Mouse (Mus musculus): Measurements from ENCODE around the gene Gm17359. TPM values are rescaled to one million over a fixed set of nuclear protein-coding genes. Genes with fewer than 3 reads are reported as not detected.

The Gm17359 gene
- polyA plus RNA-seq, 1 experiment from 2014 or later = not detected

- Histone ChIP-seq H3K4me2 (replicated peaks) (no peak overlapping the region), H3K27ac (replicated peaks) (0 out of 2 replicates have a peak overlapping the region, but pooled peaks have one; percentile 15), H3K4me3 (no peak overlapping the region), H3K36me3 (no peaks in the 10 kb centered on the region), H3K9me3 (no peaks in the 10 kb centered on the region), H3K27me3 (no peaks in the 10 kb centered on the region), H3K9ac (replicated peaks) (no peak overlapping the region), H3K4me1 (0 out of 2 replicates have a peak, but pooled peaks cover 4% of the 10 kb centered on the region)
- 0 out of 2 replicates have a peak, but pooled peaks have one; percentile 23 for ATAC-seq (replicated peaks)
- 62% methylated on average over 15 of the region's 15 CpGs for WGBS
Measured at GRCm38 (mm10) chr3:79360317-79361101, 24.0 kb downstream of the Gm17359 start.

DNA sequence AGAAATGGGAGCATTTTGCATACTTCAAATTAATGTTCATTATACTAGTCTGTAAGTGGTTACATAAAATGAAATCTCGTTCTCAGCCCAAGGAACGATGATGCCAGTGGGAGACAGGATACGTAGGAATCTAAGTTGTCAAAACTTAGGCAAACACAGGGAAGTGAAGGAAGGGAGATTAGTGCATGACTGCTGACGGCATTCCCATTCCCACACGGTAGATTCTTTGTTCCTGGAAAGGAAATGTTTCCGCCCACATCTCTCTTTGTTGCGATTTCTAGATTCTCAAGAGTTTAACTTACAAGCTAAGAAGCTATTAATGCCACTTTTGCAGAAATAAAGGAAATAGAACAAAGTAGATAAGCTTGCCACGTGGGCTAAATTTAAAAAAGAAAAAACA lies 29.6 kb downstream of the Gm17359 start:
- H3K36me3 ChIP-seq = no peaks in the 10 kb centered on the region
- H3K4me2 ChIP-seq (replicated peaks) = no peak overlapping the region
- H3K4me3 ChIP-seq = no peak overlapping the region
- ATAC-seq (replicated peaks) = no peak
- H3K9ac ChIP-seq (replicated peaks) = no peak overlapping the region
- H3K27ac ChIP-seq (replicated peaks) = no peak overlapping the region
- 0 out of 2 replicates have a peak, but pooled peaks cover 5% of the 10 kb centered on the region for H3K4me1 ChIP-seq
- H3K9me3 ChIP-seq = no peaks in the 10 kb centered on the region
- 47% methylated on average over 8 of the region's 8 CpGs for WGBS
- no peaks in the 10 kb centered on the region for H3K27me3 ChIP-seq

- 0 out of 2 replicates have a peak, but pooled peaks cover 6% of the 10 kb centered on the region for H3K4me1 ChIP-seq
- no peaks in the 10 kb centered on the region for H3K27me3 ChIP-seq
- H3K27ac ChIP-seq (replicated peaks) = no peak overlapping the region
- H3K36me3 ChIP-seq = no peaks in the 10 kb centered on the region
- H3K4me3 ChIP-seq = no peak overlapping the region
- no peak overlapping the region for H3K9ac ChIP-seq (replicated peaks)
- WGBS = 69% methylated on average over 6 of the region's 6 CpGs
- H3K9me3 ChIP-seq = no peaks in the 10 kb centered on the region
- H3K4me2 ChIP-seq (replicated peaks) = no peak overlapping the region
- ATAC-seq (replicated peaks) = no peak
Measured at GRCm38 (mm10) chr3:79368306-79368705, 31.8 kb downstream of the Gm17359 start.

DNA sequence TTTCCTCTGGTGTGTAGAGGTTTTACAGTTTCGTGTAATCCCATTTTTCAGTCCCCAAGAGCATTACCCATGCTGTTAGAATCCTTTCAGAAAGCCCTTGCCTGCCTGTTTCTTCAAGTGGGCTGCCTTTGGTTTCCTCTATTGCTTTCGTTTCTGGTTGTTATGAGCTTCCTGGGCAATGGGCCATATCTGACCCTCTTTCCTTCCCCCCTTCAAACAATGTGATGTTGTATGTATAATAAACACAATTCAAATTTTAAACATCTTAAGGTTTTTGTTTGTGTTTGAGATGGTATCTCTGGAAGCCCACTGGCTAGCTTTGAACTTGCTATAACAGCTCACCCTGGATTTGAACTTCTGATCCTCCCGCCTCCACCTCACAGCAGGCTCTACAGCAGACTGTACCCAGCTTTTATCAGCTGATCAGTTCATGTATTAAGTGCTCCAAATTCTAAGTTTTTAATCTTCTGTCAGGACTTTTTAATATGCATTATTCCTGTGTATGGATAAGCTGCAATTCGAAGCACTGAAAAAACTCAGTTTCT lies 34.0 kb downstream of the Gm17359 start:
- Histone ChIP-seq H3K4me1 (0 out of 2 replicates have a peak, but pooled peaks cover 6% of the 10 kb centered on the region), H3K36me3 (no peaks in the 10 kb centered on the region), H3K9me3 (no peaks in the 10 kb centered on the region), H3K9ac (replicated peaks) (no peak overlapping the region), H3K4me2 (replicated peaks) (no peak overlapping the region), H3K27ac (replicated peaks) (no peak overlapping the region), H3K4me3 (no peak overlapping the region), H3K27me3 (no peaks in the 10 kb centered on the region)
- whole genome bisulfite sequencing = 53% methylated on average over 4 of the region's 4 CpGs
- ATAC-seq (replicated peaks) = no peak

DNA sequence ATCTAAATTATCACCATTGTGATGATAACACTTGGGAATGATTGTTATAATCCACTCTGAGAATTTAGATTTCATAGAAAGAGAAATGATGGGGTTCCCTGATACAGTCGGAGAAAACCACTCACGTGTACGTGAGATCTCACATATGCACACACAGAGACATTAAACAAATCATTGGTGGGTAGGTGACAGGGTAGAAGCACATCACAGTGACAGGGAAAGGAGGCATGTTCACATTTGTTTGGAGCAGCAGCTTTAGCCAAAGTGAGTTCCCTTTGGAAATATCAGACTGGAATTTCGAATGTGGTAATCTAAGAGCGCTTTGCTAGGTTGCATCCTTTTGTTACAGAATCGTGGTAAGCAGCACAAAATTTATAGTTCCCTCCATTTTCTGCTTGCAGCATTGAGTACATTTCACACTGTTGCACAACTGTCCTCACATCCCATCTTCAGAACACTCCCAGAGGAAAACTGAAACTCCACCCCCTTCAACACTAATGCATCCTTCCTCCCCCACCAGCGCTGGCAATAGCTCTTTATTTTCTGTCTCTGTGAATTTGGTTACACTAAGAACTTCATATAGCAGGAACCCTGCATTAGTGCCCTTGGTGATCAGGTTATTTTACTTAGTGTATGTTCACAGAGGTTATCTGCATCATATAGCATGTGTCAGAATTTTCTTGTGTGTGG lies 35.2 kb downstream of the Gm17359 start:
- no peak overlapping the region for H3K27ac ChIP-seq (replicated peaks)
- H3K4me3 ChIP-seq = no peak overlapping the region
- H3K9me3 ChIP-seq = no peaks in the 10 kb centered on the region
- WGBS = 80% methylated on average over 7 of the region's 7 CpGs
- no peak overlapping the region for H3K4me2 ChIP-seq (replicated peaks)
- no peak overlapping the region for H3K9ac ChIP-seq (replicated peaks)
- 0 out of 2 replicates have a peak, but pooled peaks cover 6% of the 10 kb centered on the region for H3K4me1 ChIP-seq
- no peaks in the 10 kb centered on the region for H3K27me3 ChIP-seq
- no peak for ATAC-seq (replicated peaks)
- no peaks in the 10 kb centered on the region for H3K36me3 ChIP-seq

- Histone ChIP-seq H3K4me1 (0 out of 2 replicates have a peak, but pooled peaks cover 6% of the 10 kb centered on the region), H3K36me3 (no peaks in the 10 kb centered on the region), H3K9me3 (no peaks in the 10 kb centered on the region), H3K4me2 (replicated peaks) (no peak overlapping the region), H3K4me3 (no peak overlapping the region), H3K9ac (replicated peaks) (no peak overlapping the region), H3K27ac (replicated peaks) (no peak overlapping the region), H3K27me3 (no peaks in the 10 kb centered on the region)
- no peak for ATAC-seq (replicated peaks)
- WGBS = 51% methylated on average over 3 of the region's 3 CpGs
Measured at GRCm38 (mm10) chr3:79373930-79374329, 37.5 kb downstream of the Gm17359 start.

GRCm38 (mm10) chr3:79378086-79378485 lies 41.6 kb downstream of the Gm17359 start:
- Histone ChIP-seq H3K4me2 (replicated peaks) (no peak overlapping the region), H3K36me3 (no peaks in the 10 kb centered on the region), H3K9ac (replicated peaks) (no peak overlapping the region), H3K27me3 (no peaks in the 10 kb centered on the region), H3K27ac (replicated peaks) (no peak overlapping the region), H3K9me3 (no peaks in the 10 kb centered on the region), H3K4me1 (no peaks in the 10 kb centered on the region), H3K4me3 (no peak overlapping the region)
- WGBS = 21% methylated on average over 3 of the region's 3 CpGs
- no peak for ATAC-seq (replicated peaks)

- H3K27me3 ChIP-seq = no peaks in the 10 kb centered on the region
- 80% methylated on average over 14 of the region's 14 CpGs for WGBS
- H3K9ac ChIP-seq (replicated peaks) = no peak overlapping the region
- no peaks in the 10 kb centered on the region for H3K36me3 ChIP-seq
- H3K4me3 ChIP-seq = no peak overlapping the region
- H3K9me3 ChIP-seq = no peaks in the 10 kb centered on the region
- no peaks in the 10 kb centered on the region for H3K4me1 ChIP-seq
- no peak overlapping the region for H3K27ac ChIP-seq (replicated peaks)
- no peak for ATAC-seq (replicated peaks)
- H3K4me2 ChIP-seq (replicated peaks) = no peak overlapping the region
Measured at GRCm38 (mm10) chr3:79379255-79379836, 42.9 kb downstream of the Gm17359 start.

GRCm38 (mm10) chr3:79379873-79380595 lies 43.6 kb downstream of the Gm17359 start:
- Histone ChIP-seq H3K4me1 (no peaks in the 10 kb centered on the region), H3K27me3 (no peaks in the 10 kb centered on the region), H3K9ac (replicated peaks) (no peak overlapping the region), H3K36me3 (no peaks in the 10 kb centered on the region), H3K27ac (replicated peaks) (no peak overlapping the region), H3K4me3 (no peak overlapping the region), H3K9me3 (no peaks in the 10 kb centered on the region), H3K4me2 (replicated peaks) (no peak overlapping the region)
- 77% methylated on average over 6 of the region's 6 CpGs for WGBS
- ATAC-seq (replicated peaks) = no peak

- Histone ChIP-seq H3K9ac (replicated peaks) (no peak overlapping the region), H3K4me3 (no peak overlapping the region), H3K27ac (replicated peaks) (no peak overlapping the region), H3K4me1 (no peaks in the 10 kb centered on the region; the same call in 1 of the 2 replicates), H3K4me2 (replicated peaks) (no peak overlapping the region), H3K36me3 (no peaks in the 10 kb centered on the region), H3K9me3 (no peaks in the 10 kb centered on the region), H3K27me3 (no peaks in the 10 kb centered on the region)
- ATAC-seq (replicated peaks) = no peak
- 82% methylated on average over 4 of the region's 4 CpGs for WGBS
Measured at GRCm38 (mm10) chr3:79381398-79381797, 44.9 kb downstream of the Gm17359 start.

DNA sequence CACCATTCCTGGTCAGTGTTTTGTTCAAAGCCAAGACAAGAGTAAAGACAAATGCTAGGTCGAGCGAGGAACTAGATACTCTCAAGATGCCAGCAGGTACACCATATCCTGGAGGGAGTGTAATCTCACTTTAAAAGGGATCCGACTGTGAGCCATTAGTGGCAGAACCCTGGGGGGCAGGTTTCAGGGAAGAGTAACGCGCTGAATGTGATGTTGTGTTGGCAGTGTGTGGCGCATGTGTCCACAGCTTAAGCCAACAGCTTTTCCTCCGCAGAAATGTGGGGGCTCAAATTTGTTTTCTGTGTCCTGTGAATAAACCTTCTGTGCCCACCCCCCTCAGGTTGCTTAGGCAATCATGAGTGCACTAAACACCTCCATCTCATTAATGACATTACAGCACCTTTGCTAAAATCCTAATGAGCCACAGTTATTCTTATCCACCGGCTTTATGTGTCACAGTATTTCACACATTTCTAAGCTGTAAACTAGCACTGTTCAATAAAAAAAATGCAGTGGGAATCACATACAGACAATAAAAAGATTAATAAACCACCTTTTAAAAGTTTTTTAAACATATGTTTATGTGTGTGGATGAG lies 49.1 kb downstream of the Gm17359 start:
- Histone ChIP-seq H3K9me3 (no peaks in the 10 kb centered on the region), H3K4me3 (no peak overlapping the region), H3K4me2 (replicated peaks) (no peak overlapping the region), H3K4me1 (peaks cover 4% of the 10 kb centered on the region; the same call in 1 of the 2 replicates), H3K9ac (replicated peaks) (no peak overlapping the region), H3K36me3 (no peaks in the 10 kb centered on the region), H3K27ac (replicated peaks) (no peak overlapping the region), H3K27me3 (no peaks in the 10 kb centered on the region)
- peak; percentile 38 for ATAC-seq (replicated peaks)
- 8% methylated on average over 8 of the region's 8 CpGs for WGBS

Data from forebrain, embryonic 15.5 days (tissue).